Mouse (Mus musculus): Measurements from ENCODE around the gene Ctsw.
A peak's percentile ranks its signal among the peaks of the same experiment; 100 is the strongest.

- TF ChIP-seq CTCF (conservative IDR thresholded peaks at IDR 0.05; ENCODE audit: low read length): peak; percentile 90
- TF ChIP-seq NANOG (IDR thresholded peaks at IDR 0.05; ENCODE audit: borderline replicate concordance, low read length): no peak
- no peak for TF ChIP-seq POU5F1 (IDR thresholded peaks at IDR 0.05; ENCODE audit: borderline replicate concordance, low read length)
Measured at GRCm38 (mm10) chr19:5463791-5464562, 4.3 kb downstream of the Ctsw start.
